Mouse (Mus musculus) CH12.LX (cell line): Measurements from ENCODE around the gene Bscl2. TPM values are rescaled to one million over a fixed set of nuclear protein-coding genes. Genes with fewer than 3 reads are reported as not detected.

Experiments
- DNase-seq: peaks from one replicate; pipeline ENCODE4 v3.0.0-alpha.2; 2013; ENCODE audit errors: extremely low read depth
- H3K27ac ChIP-seq: 2 replicates; pipeline ENCODE4 v1.5.1; 2012; ENCODE audit warnings: low read depth, mild to moderate bottlenecking, control low read depth, moderate library complexity; ENCODE audit not compliant: insufficient read depth
- H3K27me3 ChIP-seq: replicated peaks from 2 replicates; pipeline ENCODE3; 2012; ENCODE audit warnings: inconsistent platforms
- H3K36me3 ChIP-seq, 2 experiments: replicated peaks in 1 of 2; 2 replicates each; pipeline versions ENCODE3 to v1.6.1; 2012; ENCODE audit warnings: inconsistent platforms in 1 of 2, low read length in 1 of 2, mild to moderate bottlenecking in 1 of 2, mixed read lengths in 1 of 2, moderate library complexity in 1 of 2; ENCODE audit not compliant: control insufficient read depth in 1 of 2, insufficient read depth in 1 of 2
- H3K4me1 ChIP-seq, 2 experiments: 2 replicates each; pipeline ENCODE4 v1.6.1; 2012; ENCODE audit warnings: inconsistent platforms in 1 of 2, moderate library complexity in 1 of 2; ENCODE audit not compliant: insufficient read depth in 2 of 2, control insufficient read depth in 1 of 2
- H3K4me2 ChIP-seq: 2 replicates; pipeline ENCODE4 v1.6.1; 2012; ENCODE audit warnings: low read depth, mild to moderate bottlenecking, control low read depth; ENCODE audit not compliant: poor library complexity, insufficient read depth, severe bottlenecking
- H3K4me3 ChIP-seq, 3 experiments: fragments of 150-350 bp in 1 of 3; sonication (generic) in 1 of 3; replicated peaks in 1 of 3; 2 replicates each; pipeline versions ENCODE3 to v1.5.1; 2011 to 2012; ENCODE audit warnings: low read depth in 2 of 3, low read length in 2 of 3, mild to moderate bottlenecking in 2 of 3, moderate library complexity in 2 of 3, control low read depth in 1 of 3, improper control_type of control experiment in 1 of 3, inconsistent platforms in 1 of 3, mixed read lengths in 1 of 3; ENCODE audit not compliant: poor library complexity in 1 of 3
- H3K79me2 ChIP-seq: replicated peaks from 2 replicates; pipeline ENCODE4 v1.6.1; 2012; ENCODE audit warnings: mild to moderate bottlenecking, moderate library complexity; ENCODE audit not compliant: control insufficient read depth, poor library complexity, insufficient read depth, severe bottlenecking; ENCODE audit errors: extremely low read depth
- H3K9ac ChIP-seq: 2 replicates; pipeline ENCODE4 v1.6.1; 2012; ENCODE audit warnings: low read depth, mild to moderate bottlenecking, control low read depth, moderate library complexity; ENCODE audit not compliant: insufficient read depth
- H3K9me3 ChIP-seq: replicated peaks from 2 replicates; pipeline ENCODE3; 2012; ENCODE audit warnings: low read length, inconsistent platforms, mixed read lengths
- BHLHE40 ChIP-seq: IDR thresholded peaks from 2 replicates; pipeline ENCODE4 v1.6.1; 2011; ENCODE audit warnings: mild to moderate bottlenecking, low read depth, low read length, improper control_type of control experiment
- CHD1 ChIP-seq: IDR thresholded peaks from 2 replicates; pipeline ENCODE4 v1.6.1; 2012; ENCODE audit warnings: low read depth, low read length, improper control_type of control experiment, inconsistent platforms
- CHD2 ChIP-seq: IDR thresholded peaks from 2 replicates; pipeline ENCODE4 v1.6.1; 2011; ENCODE audit warnings: low read length, improper control_type of control experiment
- EP300 ChIP-seq: IDR thresholded peaks from 2 replicates; pipeline ENCODE4 v1.6.1; 2011; ENCODE audit warnings: low read length, improper control_type of control experiment
- GABPA ChIP-seq: IDR thresholded peaks from 2 replicates; pipeline ENCODE4 v1.6.1; 2012; ENCODE audit warnings: low read depth, low read length, improper control_type of control experiment, inconsistent platforms; ENCODE audit not compliant: insufficient replicate concordance
- HCFC1 ChIP-seq: IDR thresholded peaks from 2 replicates; pipeline ENCODE4 v1.6.1; 2012; ENCODE audit warnings: low read depth, mild to moderate bottlenecking, inconsistent platforms, low read length, improper control_type of control experiment
- MAFK ChIP-seq: IDR thresholded peaks from 2 replicates; pipeline ENCODE4 v1.6.1; 2011; ENCODE audit warnings: low read length, improper control_type of control experiment; ENCODE audit not compliant: insufficient replicate concordance
- MAX ChIP-seq: IDR thresholded peaks from 2 replicates; pipeline ENCODE4 v1.6.1; 2011; ENCODE audit warnings: low read length, improper control_type of control experiment
- MXI1 ChIP-seq: IDR thresholded peaks from 2 replicates; pipeline ENCODE4 v1.6.1; 2011; ENCODE audit warnings: mild to moderate bottlenecking, low read depth, low read length, improper control_type of control experiment
- MYC ChIP-seq: IDR thresholded peaks from 2 replicates; pipeline ENCODE4 v1.6.1; 2011; ENCODE audit warnings: low read depth, mild to moderate bottlenecking, improper control_type of control experiment, low read length
- NRF1 ChIP-seq: IDR thresholded peaks from 2 replicates; pipeline ENCODE4 v1.6.1; 2014; ENCODE audit warnings: low read depth, mild to moderate bottlenecking, inconsistent platforms, low read length, improper control_type of control experiment, moderate library complexity
- POLR2A ChIP-seq: IDR thresholded peaks from 2 replicates; pipeline ENCODE4 v1.6.1; 2011; ENCODE audit warnings: low read depth, mild to moderate bottlenecking, improper control_type of control experiment, low read length
- POLR2AphosphoS2 ChIP-seq: IDR thresholded peaks from 2 replicates; pipeline ENCODE4 v1.6.1; 2011; ENCODE audit warnings: low read depth, low read length, improper control_type of control experiment
- TBP ChIP-seq: conservative IDR thresholded peaks from 2 replicates; pipeline ENCODE4 v1.6.1; 2011; ENCODE audit warnings: low read depth, low read length, improper control_type of control experiment
- UBTF ChIP-seq: IDR thresholded peaks from 2 replicates; pipeline ENCODE4 v1.6.1; 2012; ENCODE audit warnings: low read depth, mild to moderate bottlenecking, inconsistent platforms, low read length, improper control_type of control experiment, moderate library complexity
- USF1 ChIP-seq: IDR thresholded peaks from 2 replicates; pipeline ENCODE4 v1.6.1; 2014; ENCODE audit warnings: low read depth, mild to moderate bottlenecking, inconsistent platforms, low read length, improper control_type of control experiment
- ZMIZ1 ChIP-seq: IDR thresholded peaks from 2 replicates; pipeline ENCODE4 v1.6.1; 2012; ENCODE audit warnings: low read depth, mild to moderate bottlenecking, inconsistent platforms, low read length, improper control_type of control experiment
- ZNF384 ChIP-seq: IDR thresholded peaks from 2 replicates; pipeline ENCODE4 v1.6.1; 2012; ENCODE audit warnings: low read depth, low read length, improper control_type of control experiment, inconsistent platforms
- dilution Hi-C: fragments of 300-500 bp; cut with MboI; formaldehyde crosslinking; loops from 2 replicates; pipeline ENCODE4 v1.14.3; 2020; ENCODE audit warnings: low sequenced_read_pairs; ENCODE audit not compliant: extremely low pct_unique_long_range_greater_than_20kb, extremely low pct_ligation_motif_present
- in situ Hi-C: fragments of 300-500 bp; cut with MboI; formaldehyde crosslinking; loops from 3 replicates; pipeline ENCODE4 v1.14.3; 2019; ENCODE audit warnings: low sequenced_read_pairs, low pct_ligation_motif_present, low pct_unique_long_range_greater_than_20kb, mixed read lengths
- polyA plus RNA-seq: library from polyadenylated mRNA; unstranded; fragments of >175 nt; gene quantifications from 2 replicates; pipeline ENCODE4 v1.2.1, GENCODE M21; 2012; ENCODE audit warnings: low read depth; ENCODE audit not compliant: insufficient read length
- total RNA-seq, 2 experiments: library from RNA; depleted of rRNA; stranded (reverse); fragments of 300-350 nt in 1 of 2; fragments of >200 nt in 1 of 2; gene quantifications; 2 replicates each; pipeline ENCODE4 v1.2.3; 2012 to 2014

Gene Bscl2
- total and polyA plus RNA-seq, 3 experiments = 30.9 to 117 (median 51.6) TPM

- no peak for DNase-seq
- Histone ChIP-seq H3K27me3 (no peaks in the 10 kb centered on the region), H3K4me3 (peak overlapping the region; percentile 22 to 31 (median 27)), H3K27ac (no peak overlapping the region), H3K4me2 (peak overlapping the region; percentile 81), H3K9ac (peak overlapping the region; percentile 95; the same call in 1 of the 2 replicates), H3K36me3 (peaks cover 33 to 51% of the 10 kb centered on the region in 2 experiments), H3K9me3 (no peaks in the 10 kb centered on the region), H3K79me2 (peaks cover 55% of the 10 kb centered on the region), H3K4me1 (peaks cover 10 to 34% of the 10 kb centered on the region in 2 experiments)
- TF ChIP-seq BHLHE40 (0 out of 2 replicates have a peak, but pooled peaks have one; percentile 28), HCFC1 (no peak), POLR2A (0 out of 2 replicates have a peak, but pooled peaks have one; percentile 29), CHD1 (no peak)
- in situ Hi-C loops (no loop called here), dilution Hi-C loops (no loop called here)
These were observed 20.3 kb upstream of the Bscl2 start for GRCm38 (mm10) chr19:8817001-8817400.

- H3K9ac ChIP-seq = peak overlapping the region; percentile 95
- H3K36me3 ChIP-seq = peaks cover 31 to 45% of the 10 kb centered on the region in 2 experiments
- in situ Hi-C loops = no loop called here
- H3K9me3 ChIP-seq = no peaks in the 10 kb centered on the region
- TF ChIP-seq POLR2AphosphoS2 = no peak
- no peak for TF ChIP-seq ZMIZ1
- no peak for TF ChIP-seq MAFK
- TF ChIP-seq EP300 = no peak
- no peak for TF ChIP-seq CHD1
- no peak for TF ChIP-seq MXI1
- no peak for TF ChIP-seq USF1
- no peak for TF ChIP-seq CHD2
- no peak for TF ChIP-seq TBP
- no peak for TF ChIP-seq NRF1
- no peak for TF ChIP-seq ZNF384
- no peak for TF ChIP-seq GABPA
- TF ChIP-seq HCFC1 = no peak
- TF ChIP-seq UBTF = no peak
- TF ChIP-seq MYC = no peak
- no peak for TF ChIP-seq MAX
- H3K4me1 ChIP-seq = peaks cover 10 to 42% of the 10 kb centered on the region in 2 experiments
- peaks cover 64% of the 10 kb centered on the region for H3K79me2 ChIP-seq
- H3K4me3 ChIP-seq = peak overlapping the region; percentile 90 to 96 (median 91)
- dilution Hi-C loops = no loop called here
- H3K4me2 ChIP-seq = peak overlapping the region; percentile 93
- DNase-seq = no peak
- no peaks in the 10 kb centered on the region for H3K27me3 ChIP-seq
- peak overlapping the region; percentile 91 for H3K27ac ChIP-seq
These were observed 18.9 kb upstream of the Bscl2 start for GRCm38 (mm10) chr19:8818301-8818798.
